Mouse (Mus musculus): Measurements from ENCODE around the gene Dok4. TPM values are rescaled to one million over a fixed set of nuclear protein-coding genes. Genes with fewer than 3 reads are reported as not detected.
"Not testable (repeated sequence)": the region's sequence is repeated elsewhere in the genome, so short reads cannot be mapped to it uniquely, and the experiment has no call there.

Dok4 gene
- polyA plus RNA-seq, 1 experiment from 2014 or later = 112 TPM

DNA sequence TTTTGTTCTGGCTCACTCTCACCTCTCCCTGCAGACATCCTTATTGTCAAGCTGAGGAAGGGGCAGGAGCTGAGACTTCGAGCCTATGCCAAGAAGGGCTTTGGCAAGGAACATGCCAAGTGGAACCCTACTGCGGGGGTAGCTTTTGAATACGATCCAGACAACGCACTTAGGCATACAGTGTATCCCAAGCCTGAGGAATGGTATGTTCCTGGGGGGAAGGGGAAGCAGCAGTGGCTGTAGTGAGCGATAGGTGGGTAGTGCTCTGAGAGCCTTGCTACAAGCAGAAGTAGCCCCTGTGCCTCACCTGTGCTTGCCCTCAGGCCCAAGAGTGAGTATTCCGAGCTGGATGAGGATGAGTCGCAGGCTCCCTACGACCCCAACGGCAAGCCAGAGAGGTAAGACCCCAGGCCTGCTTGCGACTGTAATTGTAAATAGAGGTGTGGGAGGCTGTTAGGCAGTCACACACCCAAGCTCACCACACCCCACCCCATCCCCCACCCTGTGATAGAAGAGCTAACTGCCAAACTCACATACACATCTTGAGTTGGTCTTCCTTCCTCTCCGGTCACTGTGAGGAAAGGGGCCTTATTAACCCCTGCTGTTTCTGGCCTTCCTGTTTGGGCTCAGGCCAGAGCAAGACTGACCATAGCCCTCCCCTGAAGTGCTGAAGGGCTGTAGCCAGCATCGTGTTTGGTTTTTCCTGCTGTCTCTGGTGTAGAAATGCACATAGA, 13.5 kb downstream of the Dok4 start:
- no peak overlapping the region for H3K4me2 ChIP-seq (ENCODE audit: low read length)

DNA sequence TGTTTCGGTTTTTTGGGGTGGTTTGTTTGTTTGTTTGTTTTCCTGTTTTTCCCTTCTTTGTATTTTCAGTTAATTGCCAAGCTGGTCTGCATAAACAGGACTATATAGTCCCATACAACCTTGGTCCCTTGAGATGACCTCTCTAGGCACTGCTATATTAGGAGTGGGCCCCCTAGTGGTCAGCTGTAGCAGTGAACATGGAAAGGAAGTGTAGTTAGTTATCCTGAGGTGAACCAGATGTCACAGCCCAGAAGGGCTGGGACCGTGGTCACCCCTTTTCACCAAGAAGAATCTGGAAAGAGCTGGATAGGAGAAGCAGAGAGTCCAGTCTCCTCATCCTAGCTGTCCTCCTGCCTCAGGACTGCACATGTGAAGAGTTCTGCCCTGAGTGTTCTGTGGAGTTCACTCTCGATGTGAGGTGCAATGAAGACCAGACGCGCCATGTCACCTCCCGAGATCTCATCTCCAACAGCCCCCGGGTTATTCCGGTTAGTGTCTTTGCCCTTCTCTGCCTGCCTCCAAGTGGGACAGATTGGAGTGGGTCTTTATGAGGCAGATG, 14.7 kb downstream of the Dok4 start:
- Histone ChIP-seq H3K4me1 (ENCODE audit: control insufficient read depth, insufficient read depth, low read length) (peaks cover 18% of the 10 kb centered on the region), H3K9ac (ENCODE audit: low read depth, low read length) (no peak overlapping the region), H3K36me3 (ENCODE audit: control insufficient read depth, insufficient read depth, low read length) (peaks cover 29% of the 10 kb centered on the region), H3K27me3 (ENCODE audit: control insufficient read depth, insufficient read depth, low read depth, low read length) (no peaks in the 10 kb centered on the region), H3K9me3 (replicated peaks; ENCODE audit: control insufficient read depth, low read length, poor library complexity, severe bottlenecking) (no peaks in the 10 kb centered on the region), H3K4me2 (ENCODE audit: low read length) (no peak overlapping the region), H3K27ac (ENCODE audit: low read length) (no peak overlapping the region), H3K4me3 (ENCODE audit: low read depth, low read length) (no peak overlapping the region)
- WGBS = 79% methylated on average over 8 of the region's 8 CpGs
- no peak for ATAC-seq

More for the DNA sequence above, 13.5 kb downstream of the Dok4 start:
- Histone ChIP-seq H3K9ac (ENCODE audit: low read depth, low read length) (no peak overlapping the region), H3K36me3 (ENCODE audit: control insufficient read depth, insufficient read depth, low read length) (peaks cover 34% of the 10 kb centered on the region), H3K9me3 (replicated peaks; ENCODE audit: control insufficient read depth, low read length, poor library complexity, severe bottlenecking) (no peaks in the 10 kb centered on the region), H3K4me1 (ENCODE audit: control insufficient read depth, insufficient read depth, low read length) (peaks cover 18% of the 10 kb centered on the region), H3K27ac (ENCODE audit: low read length) (no peak overlapping the region), H3K4me3 (ENCODE audit: low read depth, low read length) (no peak overlapping the region), H3K27me3 (ENCODE audit: control insufficient read depth, insufficient read depth, low read depth, low read length) (no peaks in the 10 kb centered on the region)
- no peak for ATAC-seq
- WGBS = 90% methylated on average over 12 of the region's 12 CpGs

GRCm38 (mm10) chr8:94857346-94858173, 18.6 kb downstream of the Dok4 start, which contains the start of gene Polr2c:
TSS of gene Polr2c (plus strand) at chr8:94857450.
- no peaks in the 10 kb centered on the region for H3K9me3 ChIP-seq (replicated peaks; ENCODE audit: control insufficient read depth, low read length, poor library complexity, severe bottlenecking)
- peak within 1 kb of the TSS; percentile 94 for H3K4me2 ChIP-seq (ENCODE audit: low read length)
- H3K9ac ChIP-seq (ENCODE audit: low read depth, low read length) = peak within 1 kb of the TSS; percentile 94
- WGBS = under 1% methylated on average over 68 of the region's 68 CpGs
- peak within 1 kb of the TSS; percentile 79 for H3K27ac ChIP-seq (ENCODE audit: low read length)
- peaks cover 18% of the 10 kb centered on the region for H3K36me3 ChIP-seq (ENCODE audit: control insufficient read depth, insufficient read depth, low read length)
- peak within 1 kb of the TSS; percentile 95 for H3K4me3 ChIP-seq (ENCODE audit: low read depth, low read length)
- H3K27me3 ChIP-seq (ENCODE audit: control insufficient read depth, insufficient read depth, low read depth, low read length) = no peaks in the 10 kb centered on the region
- peaks cover 18% of the 10 kb centered on the region for H3K4me1 ChIP-seq (ENCODE audit: control insufficient read depth, insufficient read depth, low read length)
- ATAC-seq = peak; percentile 85

- no peak; the same call in 1 of the 2 replicates for ATAC-seq
- Histone ChIP-seq H3K27ac (ENCODE audit: low read length) (no peak overlapping the region), H3K27me3 (ENCODE audit: control insufficient read depth, insufficient read depth, low read depth, low read length) (no peaks in the 10 kb centered on the region), H3K36me3 (ENCODE audit: control insufficient read depth, insufficient read depth, low read length) (peaks cover 18% of the 10 kb centered on the region), H3K4me1 (ENCODE audit: control insufficient read depth, insufficient read depth, low read length) (peaks cover 18% of the 10 kb centered on the region), H3K9me3 (replicated peaks; ENCODE audit: control insufficient read depth, low read length, poor library complexity, severe bottlenecking) (no peaks in the 10 kb centered on the region), H3K4me3 (ENCODE audit: low read depth, low read length) (no peak overlapping the region), H3K4me2 (ENCODE audit: low read length) (0 out of 2 replicates have a peak overlapping the region, but pooled peaks have one; percentile 17), H3K9ac (ENCODE audit: low read depth, low read length) (no peak overlapping the region; the same call in 1 of the 2 replicates)
- WGBS = 30% methylated on average over 5 of the region's 5 CpGs
Observed at GRCm38 (mm10) chr8:94857011-94857345, 19.2 kb downstream of the Dok4 start.

DNA sequence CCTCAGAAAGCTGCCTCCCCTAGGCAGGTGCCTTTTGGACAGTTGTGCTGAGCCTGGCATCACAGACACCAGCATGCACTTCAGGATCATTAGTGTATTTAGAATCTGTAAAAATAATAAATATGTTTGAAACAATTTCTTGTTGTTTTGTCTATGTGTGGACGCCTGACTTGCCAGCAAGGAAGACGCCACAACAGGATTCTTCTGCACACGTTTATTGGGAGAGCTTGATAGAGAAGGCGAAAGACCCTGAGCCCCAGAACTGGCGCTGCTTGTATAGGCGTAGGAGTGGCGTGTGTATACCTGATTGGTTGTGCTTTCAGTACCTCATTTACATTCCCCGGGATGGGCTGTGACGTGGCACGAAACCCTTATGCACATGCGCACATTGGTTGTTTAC, 21.4 kb downstream of the Dok4 start:
- not testable (repeated sequence) for H3K4me3 ChIP-seq (ENCODE audit: low read depth, low read length); ATAC-seq; H3K27ac ChIP-seq (ENCODE audit: low read length); H3K4me2 ChIP-seq (ENCODE audit: low read length); H3K27me3 ChIP-seq (ENCODE audit: control insufficient read depth, insufficient read depth, low read depth, low read length); H3K9me3 ChIP-seq (replicated peaks; ENCODE audit: control insufficient read depth, low read length, poor library complexity, severe bottlenecking); H3K9ac ChIP-seq (ENCODE audit: low read depth, low read length)
- WGBS = 90% methylated on average over 11 of the region's 11 CpGs
- Histone ChIP-seq H3K36me3 (ENCODE audit: control insufficient read depth, insufficient read depth, low read length) (peaks cover 28% of the 10 kb centered on the region), H3K4me1 (ENCODE audit: control insufficient read depth, insufficient read depth, low read length) (peaks cover 17% of the 10 kb centered on the region)

DNA sequence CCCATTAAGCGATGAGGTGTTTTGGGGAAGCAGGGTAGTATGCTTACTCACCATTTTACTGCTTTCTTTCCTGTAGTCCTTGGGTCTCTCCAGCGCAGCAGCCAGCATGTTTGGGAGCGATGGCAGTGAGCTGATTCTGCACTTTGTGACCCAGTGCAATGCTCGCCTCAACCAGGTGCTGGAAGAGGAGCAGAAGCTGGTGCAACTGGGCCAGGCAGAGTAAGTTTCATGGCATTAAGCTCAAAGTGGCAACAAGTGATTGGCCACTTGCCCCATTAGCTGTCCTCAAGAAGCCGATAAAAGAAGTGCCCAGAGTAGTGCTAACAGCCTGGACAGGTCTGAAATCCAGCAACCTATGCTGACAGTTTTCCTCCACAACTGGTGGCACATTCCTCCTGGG, 26.1 kb downstream of the Dok4 start:
- WGBS = 97% methylated on average over 5 of the region's 5 CpGs
- ATAC-seq = no peak
- no peak overlapping the region for H3K4me3 ChIP-seq (ENCODE audit: low read depth, low read length)
- no peaks in the 10 kb centered on the region for H3K27me3 ChIP-seq (ENCODE audit: control insufficient read depth, insufficient read depth, low read depth, low read length)
- no peak overlapping the region for H3K4me2 ChIP-seq (ENCODE audit: low read length)
- no peak overlapping the region for H3K9ac ChIP-seq (ENCODE audit: low read depth, low read length)
- H3K4me1 ChIP-seq (ENCODE audit: control insufficient read depth, insufficient read depth, low read length) = no peaks in the 10 kb centered on the region
- no peaks in the 10 kb centered on the region for H3K9me3 ChIP-seq (replicated peaks; ENCODE audit: control insufficient read depth, low read length, poor library complexity, severe bottlenecking)
- H3K36me3 ChIP-seq (ENCODE audit: control insufficient read depth, insufficient read depth, low read length) = peaks cover 33% of the 10 kb centered on the region
- no peak overlapping the region for H3K27ac ChIP-seq (ENCODE audit: low read length)

DNA sequence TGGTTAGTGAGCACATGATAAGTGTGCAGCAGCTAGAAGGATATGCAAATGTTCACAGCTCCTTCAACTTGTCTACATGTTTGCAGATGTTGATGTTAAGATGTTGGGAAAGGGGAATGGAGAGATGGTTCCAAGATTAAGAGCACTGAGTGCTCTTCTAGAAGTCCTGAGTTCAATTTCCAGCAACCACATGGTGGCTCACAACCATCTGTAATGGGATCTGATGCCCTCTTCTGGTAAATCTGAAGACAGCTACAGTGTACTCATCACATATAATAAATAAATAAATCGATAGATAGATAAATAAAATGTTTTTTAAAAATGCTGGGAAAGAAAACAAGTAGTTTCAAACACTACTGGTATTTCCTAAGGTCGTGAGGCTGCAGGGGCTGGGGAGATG, 34.9 kb downstream of the Dok4 start:
- H3K4me3 ChIP-seq (ENCODE audit: low read depth, low read length) = no peak overlapping the region
- no peaks in the 10 kb centered on the region for H3K9me3 ChIP-seq (replicated peaks; ENCODE audit: control insufficient read depth, low read length, poor library complexity, severe bottlenecking)
- no peak overlapping the region for H3K4me2 ChIP-seq (ENCODE audit: low read length)
- no peak overlapping the region for H3K27ac ChIP-seq (ENCODE audit: low read length)
- H3K36me3 ChIP-seq (ENCODE audit: control insufficient read depth, insufficient read depth, low read length) = 0 out of 2 replicates have a peak, but pooled peaks cover 3% of the 10 kb centered on the region
- H3K9ac ChIP-seq (ENCODE audit: low read depth, low read length) = no peak overlapping the region
- peaks cover 12% of the 10 kb centered on the region for H3K4me1 ChIP-seq (ENCODE audit: control insufficient read depth, insufficient read depth, low read length)
- no peaks in the 10 kb centered on the region for H3K27me3 ChIP-seq (ENCODE audit: control insufficient read depth, insufficient read depth, low read depth, low read length)
- no peak for ATAC-seq
- 47% methylated on average over 2 of the region's 2 CpGs for WGBS

- Histone ChIP-seq H3K36me3 (ENCODE audit: control insufficient read depth, insufficient read depth, low read length) (no peaks in the 10 kb centered on the region), H3K9ac (ENCODE audit: low read depth, low read length) (peak overlapping the region; percentile 93), H3K27me3 (ENCODE audit: control insufficient read depth, insufficient read depth, low read depth, low read length) (no peaks in the 10 kb centered on the region), H3K4me2 (ENCODE audit: low read length) (peak overlapping the region; percentile 66), H3K4me3 (ENCODE audit: low read depth, low read length) (peak overlapping the region; percentile 94), H3K4me1 (ENCODE audit: control insufficient read depth, insufficient read depth, low read length) (peaks cover 12% of the 10 kb centered on the region), H3K9me3 (replicated peaks; ENCODE audit: control insufficient read depth, low read length, poor library complexity, severe bottlenecking) (no peaks in the 10 kb centered on the region), H3K27ac (ENCODE audit: low read length) (peak overlapping the region; percentile 95)
- WGBS = under 1% methylated on average over 24 of the region's 24 CpGs
- peak; percentile 73 for ATAC-seq
Observed at GRCm38 (mm10) chr8:94838600-94838999, 37.5 kb downstream of the Dok4 start.

All from midbrain, embryonic 16.5 days (tissue).